Mouse (Mus musculus) A20 (cell line): ENCODE measurements around the gene Zfp346.
A peak's percentile ranks its signal among the peaks of the same experiment; 100 is the strongest.
"Not testable (repeated sequence)": the region's sequence is repeated elsewhere in the genome, so short reads cannot be mapped to it uniquely, and the experiment has no call there.

ENCODE experiments used
- DNase-seq: peaks from one replicate; pipeline ENCODE4 v3.0.0-alpha.2; 2011; ENCODE audit warnings: low read depth, low spot score

Gene Zfp346

GRCm38 (mm10) chr13:55105045-55105952, at the start of gene Zfp346:
TSS of gene Zfp346 (plus strand) at chr13:55105311.
- peak; percentile 97 for DNase-seq

GRCm38 (mm10) chr13:55058042-55058441, 47.1 kb upstream of the Zfp346 start:
- peak; percentile 45 for DNase-seq

GRCm38 (mm10) chr13:55063276-55063675, 41.8 kb upstream of the Zfp346 start:
- DNase-seq, result peak; percentile 80

- no peak for DNase-seq
These were observed 35.4 kb upstream of the Zfp346 start for GRCm38 (mm10) chr13:55069719-55070118.

- DNase-seq, result peak; percentile 63
These were observed 33.8 kb upstream of the Zfp346 start for GRCm38 (mm10) chr13:55071322-55071721.

- DNase-seq, result no peak
These were observed 29.5 kb upstream of the Zfp346 start for GRCm38 (mm10) chr13:55075597-55075996.

- no peak for DNase-seq
These were observed 12.5 kb upstream of the Zfp346 start for GRCm38 (mm10) chr13:55092588-55092987.

GRCm38 (mm10) chr13:55097841-55098240, 7.3 kb upstream of the Zfp346 start:
- DNase-seq, result not testable (repeated sequence)

GRCm38 (mm10) chr13:55099066-55099725, 5.9 kb upstream of the Zfp346 start:
- peak; percentile 78 for DNase-seq

- peak; percentile 94 for DNase-seq
These were observed 5.2 kb upstream of the Zfp346 start, which contains the start of gene Uimc1 for GRCm38 (mm10) chr13:55099726-55100478. TSS of gene Uimc1 (minus strand) at chr13:55100300.

- DNase-seq, result no peak
These were observed 3.5 kb upstream of the Zfp346 start for GRCm38 (mm10) chr13:55101627-55102026.

GRCm38 (mm10) chr13:55102366-55102765, 2.7 kb upstream of the Zfp346 start:
- DNase-seq, result no peak

- no peak for DNase-seq
These were observed 1.8 kb upstream of the Zfp346 start for GRCm38 (mm10) chr13:55103351-55103750.

GRCm38 (mm10) chr13:55105953-55106691, 1.0 kb downstream of the Zfp346 start:
- DNase-seq, result peak; percentile 37

GRCm38 (mm10) chr13:55107116-55107515, 2.0 kb downstream of the Zfp346 start:
- DNase-seq, result no peak

GRCm38 (mm10) chr13:55107694-55108093, 2.6 kb downstream of the Zfp346 start:
- no peak for DNase-seq

- no peak for DNase-seq
These were observed 9.3 kb downstream of the Zfp346 start for GRCm38 (mm10) chr13:55114375-55114774.

GRCm38 (mm10) chr13:55124903-55125302, 19.8 kb downstream of the Zfp346 start:
- peak; percentile 77 for DNase-seq

GRCm38 (mm10) chr13:55133448-55133847, 28.3 kb downstream of the Zfp346 start, which contains the start of gene Gm17617:
TSS of gene Gm17617 (minus strand) at chr13:55133548.
- DNase-seq, result no peak

GRCm38 (mm10) chr13:55135382-55135781, 30.3 kb downstream of the Zfp346 start:
- DNase-seq, result peak; percentile 25

- DNase-seq, result no peak
These were observed 35.2 kb downstream of the Zfp346 start for GRCm38 (mm10) chr13:55140271-55140670.
